Mouse (Mus musculus): Measurements from ENCODE around the gene Cdkal1. TPM values are rescaled to one million over a fixed set of nuclear protein-coding genes. Genes with fewer than 3 reads are reported as not detected.

The Cdkal1 gene
- polyA plus RNA-seq, 2 experiments = 10.8 to 29.8 TPM

- Histone ChIP-seq H3K9ac (ENCODE audit: low read depth, low read length, severe bottlenecking) (no peak overlapping the region), H3K9me3 (ENCODE audit: control insufficient read depth, low read length) (no peaks in the 10 kb centered on the region), H3K4me1 (ENCODE audit: control insufficient read depth, insufficient read depth, low read length) (peaks cover 6% of the 10 kb centered on the region), H3K4me3 (replicated peaks; ENCODE audit: low read length) (no peak overlapping the region), H3K27ac (replicated peaks; ENCODE audit: low read depth, low read length) (no peak overlapping the region), H3K36me3 (ENCODE audit: control insufficient read depth, insufficient read depth, low read length) (no peaks in the 10 kb centered on the region), H3K27me3 (ENCODE audit: control insufficient read depth, insufficient read depth, low read length) (no peaks in the 10 kb centered on the region), H3K4me2 (replicated peaks; ENCODE audit: low read depth, low read length, severe bottlenecking) (no peak overlapping the region)
- DNase-seq (ENCODE audit: low spot score) = no peak
- no peak for ATAC-seq (ENCODE audit: low FRiP score, low read depth)
- 73% methylated on average over 7 of the region's 7 CpGs for WGBS
- TF ChIP-seq POLR2A (IDR thresholded peaks at IDR 0.05; ENCODE audit: borderline replicate concordance, extremely low read depth, insufficient read depth, insufficient read length) = no peak
These were observed 233.6 kb downstream of the Cdkal1 start for GRCm38 (mm10) chr13:29621881-29622280.

- 93% methylated on average over 1 of the region's 1 CpGs for WGBS
- TF ChIP-seq POLR2A (IDR thresholded peaks at IDR 0.05; ENCODE audit: borderline replicate concordance, extremely low read depth, insufficient read depth, insufficient read length) = no peak
- Histone ChIP-seq H3K27me3 (ENCODE audit: control insufficient read depth, insufficient read depth, low read length) (no peaks in the 10 kb centered on the region), H3K36me3 (ENCODE audit: control insufficient read depth, insufficient read depth, low read length) (no peaks in the 10 kb centered on the region), H3K27ac (replicated peaks; ENCODE audit: low read depth, low read length) (no peak overlapping the region), H3K9me3 (ENCODE audit: control insufficient read depth, low read length) (no peaks in the 10 kb centered on the region), H3K4me1 (ENCODE audit: control insufficient read depth, insufficient read depth, low read length) (peaks cover 6% of the 10 kb centered on the region), H3K4me3 (replicated peaks; ENCODE audit: low read length) (no peak overlapping the region), H3K9ac (ENCODE audit: low read depth, low read length, severe bottlenecking) (no peak overlapping the region), H3K4me2 (replicated peaks; ENCODE audit: low read depth, low read length, severe bottlenecking) (no peak overlapping the region)
- no peak for DNase-seq (ENCODE audit: low spot score)
- ATAC-seq (ENCODE audit: low FRiP score, low read depth) = no peak
These were observed 234.1 kb downstream of the Cdkal1 start for GRCm38 (mm10) chr13:29621363-29621762.

DNA sequence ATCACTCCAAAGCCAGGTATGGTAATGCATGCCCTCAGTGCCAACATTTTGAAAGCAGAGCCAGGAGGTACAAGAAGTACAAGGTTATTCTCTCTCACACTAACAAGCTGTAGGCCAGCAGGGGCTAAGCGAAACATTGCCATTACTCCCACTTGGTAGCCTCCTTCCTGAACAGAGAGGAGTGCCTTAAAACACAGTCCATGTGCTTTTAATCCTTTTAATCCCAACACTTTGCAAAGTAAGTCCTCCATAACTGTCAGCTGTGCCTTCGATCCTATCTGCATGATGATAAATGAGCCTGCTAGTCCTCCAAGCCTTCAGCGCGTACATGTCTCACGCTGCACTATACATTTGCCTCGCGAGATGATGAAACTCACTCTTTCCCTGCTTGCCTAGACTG is 234.6 kb downstream of the Cdkal1 start:
- Histone ChIP-seq H3K4me2 (replicated peaks; ENCODE audit: low read depth, low read length, severe bottlenecking) (no peak overlapping the region), H3K4me1 (ENCODE audit: control insufficient read depth, insufficient read depth, low read length) (peaks cover 6% of the 10 kb centered on the region), H3K9ac (ENCODE audit: low read depth, low read length, severe bottlenecking) (no peak overlapping the region), H3K36me3 (ENCODE audit: control insufficient read depth, insufficient read depth, low read length) (no peaks in the 10 kb centered on the region), H3K4me3 (replicated peaks; ENCODE audit: low read length) (no peak overlapping the region), H3K27ac (replicated peaks; ENCODE audit: low read depth, low read length) (no peak overlapping the region), H3K27me3 (ENCODE audit: control insufficient read depth, insufficient read depth, low read length) (no peaks in the 10 kb centered on the region), H3K9me3 (ENCODE audit: control insufficient read depth, low read length) (no peaks in the 10 kb centered on the region)
- 72% methylated on average over 7 of the region's 7 CpGs for WGBS
- DNase-seq (ENCODE audit: low spot score) (no peak), ATAC-seq (ENCODE audit: low FRiP score, low read depth) (no peak)
- TF ChIP-seq POLR2A (IDR thresholded peaks at IDR 0.05; ENCODE audit: borderline replicate concordance, extremely low read depth, insufficient read depth, insufficient read length) = no peak

- TF ChIP-seq POLR2A (IDR thresholded peaks at IDR 0.05; ENCODE audit: borderline replicate concordance, extremely low read depth, insufficient read depth, insufficient read length) = no peak
- ATAC-seq (ENCODE audit: low FRiP score, low read depth) (no peak), DNase-seq (ENCODE audit: low spot score) (no peak)
- Histone ChIP-seq H3K27me3 (ENCODE audit: control insufficient read depth, insufficient read depth, low read length) (no peaks in the 10 kb centered on the region), H3K36me3 (ENCODE audit: control insufficient read depth, insufficient read depth, low read length) (no peaks in the 10 kb centered on the region), H3K9me3 (ENCODE audit: control insufficient read depth, low read length) (no peaks in the 10 kb centered on the region), H3K4me1 (ENCODE audit: control insufficient read depth, insufficient read depth, low read length) (peaks cover 6% of the 10 kb centered on the region), H3K4me3 (replicated peaks; ENCODE audit: low read length) (no peak overlapping the region), H3K27ac (replicated peaks; ENCODE audit: low read depth, low read length) (no peak overlapping the region), H3K9ac (ENCODE audit: low read depth, low read length, severe bottlenecking) (no peak overlapping the region), H3K4me2 (replicated peaks; ENCODE audit: low read depth, low read length, severe bottlenecking) (no peak overlapping the region)
- 86% methylated on average over 3 of the region's 3 CpGs for WGBS
These were observed 238.8 kb downstream of the Cdkal1 start for GRCm38 (mm10) chr13:29616654-29617171.

GRCm38 (mm10) chr13:29615987-29616386 is 239.5 kb downstream of the Cdkal1 start:
- Histone ChIP-seq H3K4me2 (replicated peaks; ENCODE audit: low read depth, low read length, severe bottlenecking) (no peak overlapping the region), H3K9ac (ENCODE audit: low read depth, low read length, severe bottlenecking) (no peak overlapping the region), H3K9me3 (ENCODE audit: control insufficient read depth, low read length) (no peaks in the 10 kb centered on the region), H3K4me1 (ENCODE audit: control insufficient read depth, insufficient read depth, low read length) (peaks cover 6% of the 10 kb centered on the region), H3K36me3 (ENCODE audit: control insufficient read depth, insufficient read depth, low read length) (no peaks in the 10 kb centered on the region), H3K27ac (replicated peaks; ENCODE audit: low read depth, low read length) (no peak overlapping the region), H3K27me3 (ENCODE audit: control insufficient read depth, insufficient read depth, low read length) (no peaks in the 10 kb centered on the region), H3K4me3 (replicated peaks; ENCODE audit: low read length) (no peak overlapping the region)
- WGBS = 94% methylated on average over 3 of the region's 3 CpGs
- TF ChIP-seq POLR2A (IDR thresholded peaks at IDR 0.05; ENCODE audit: borderline replicate concordance, extremely low read depth, insufficient read depth, insufficient read length) = no peak
- ATAC-seq (ENCODE audit: low FRiP score, low read depth) = no peak
- DNase-seq (ENCODE audit: low spot score) = no peak

- Histone ChIP-seq H3K4me3 (replicated peaks; ENCODE audit: low read length) (no peak overlapping the region), H3K4me2 (replicated peaks; ENCODE audit: low read depth, low read length, severe bottlenecking) (no peak overlapping the region), H3K9ac (ENCODE audit: low read depth, low read length, severe bottlenecking) (no peak overlapping the region), H3K9me3 (ENCODE audit: control insufficient read depth, low read length) (no peaks in the 10 kb centered on the region), H3K27ac (replicated peaks; ENCODE audit: low read depth, low read length) (no peak overlapping the region), H3K4me1 (ENCODE audit: control insufficient read depth, insufficient read depth, low read length) (peaks cover 10% of the 10 kb centered on the region), H3K27me3 (ENCODE audit: control insufficient read depth, insufficient read depth, low read length) (no peaks in the 10 kb centered on the region), H3K36me3 (ENCODE audit: control insufficient read depth, insufficient read depth, low read length) (no peaks in the 10 kb centered on the region)
- no peak for TF ChIP-seq POLR2A (IDR thresholded peaks at IDR 0.05; ENCODE audit: borderline replicate concordance, extremely low read depth, insufficient read depth, insufficient read length)
- ATAC-seq (ENCODE audit: low FRiP score, low read depth) = no peak
- no peak for DNase-seq (ENCODE audit: low spot score)
- WGBS = 82% methylated on average over 7 of the region's 7 CpGs
These were observed 240.4 kb downstream of the Cdkal1 start for GRCm38 (mm10) chr13:29615081-29615480.

Data from limb, embryonic 14.5 days (tissue).